Mouse (Mus musculus): ENCODE data around the gene Arpc3.

GRCm38 (mm10) chr5:122400628-122401302 lies 9.1 kb downstream of the Arpc3 start:
- TF ChIP-seq CTCF (IDR thresholded peaks at IDR 0.05; ENCODE audit: control insufficient read depth, insufficient read depth, low read length) (no peak), POLR2A (IDR thresholded peaks at IDR 0.05; ENCODE audit: borderline replicate concordance, control insufficient read depth, low read depth, low read length) (no peak)

All from bone marrow, adult 2 months (tissue).